Mouse (Mus musculus): ENCODE results near the gene Lst1. TPM values are rescaled to one million over a fixed set of nuclear protein-coding genes. Genes with fewer than 3 reads are reported as not detected.

The Lst1 gene
- total RNA-seq, 1 experiment: 2.7 TPM

GRCm38 (mm10) chr17:35205380-35205769, 17.1 kb upstream of the Lst1 start:
- Histone ChIP-seq H3K9me3 (ENCODE audit: control insufficient read depth, insufficient read depth, low read depth, low read length) (no peaks in the 10 kb centered on the region), H3K36me3 (ENCODE audit: control insufficient read depth, insufficient read depth, low read length, poor library complexity, severe bottlenecking) (no peaks in the 10 kb centered on the region), H3K4me3 (ENCODE audit: insufficient read depth in 1 of 2, low read depth in 1 of 2, low read length in 2 of 2, poor library complexity in 1 of 2, severe bottlenecking in 1 of 2) (peak overlapping the region; percentile 20 to 54; a peak in 3 of 4 replicates), H3K27ac (ENCODE audit: insufficient read depth, low read depth, low read length, poor library complexity, severe bottlenecking) (no peak overlapping the region), H3K4me1 (ENCODE audit: control insufficient read depth in 2 of 2, insufficient read depth in 2 of 2, low read length in 2 of 2, poor library complexity in 1 of 2) (no peaks in the 10 kb centered on the region), H3K9ac (ENCODE audit: insufficient read depth, low read depth, low read length, poor library complexity, severe bottlenecking) (no peak overlapping the region)
- in situ Hi-C loops (cut with MboI; ENCODE audit: low sequenced_read_pairs in 2 of 2, unreplicated experiment in 2 of 2): no loop called here
- no peak for DNase-seq (ENCODE audit: low read depth, low spot score)
- TF ChIP-seq ZNF384 (IDR thresholded peaks at IDR 0.05; ENCODE audit: low read depth, low read length) (peak; percentile 44; the same call in 1 of the 2 replicates), ZC3H11A (IDR thresholded peaks at IDR 0.05; ENCODE audit: borderline replicate concordance, low read depth, low read length) (no peak)

DNA sequence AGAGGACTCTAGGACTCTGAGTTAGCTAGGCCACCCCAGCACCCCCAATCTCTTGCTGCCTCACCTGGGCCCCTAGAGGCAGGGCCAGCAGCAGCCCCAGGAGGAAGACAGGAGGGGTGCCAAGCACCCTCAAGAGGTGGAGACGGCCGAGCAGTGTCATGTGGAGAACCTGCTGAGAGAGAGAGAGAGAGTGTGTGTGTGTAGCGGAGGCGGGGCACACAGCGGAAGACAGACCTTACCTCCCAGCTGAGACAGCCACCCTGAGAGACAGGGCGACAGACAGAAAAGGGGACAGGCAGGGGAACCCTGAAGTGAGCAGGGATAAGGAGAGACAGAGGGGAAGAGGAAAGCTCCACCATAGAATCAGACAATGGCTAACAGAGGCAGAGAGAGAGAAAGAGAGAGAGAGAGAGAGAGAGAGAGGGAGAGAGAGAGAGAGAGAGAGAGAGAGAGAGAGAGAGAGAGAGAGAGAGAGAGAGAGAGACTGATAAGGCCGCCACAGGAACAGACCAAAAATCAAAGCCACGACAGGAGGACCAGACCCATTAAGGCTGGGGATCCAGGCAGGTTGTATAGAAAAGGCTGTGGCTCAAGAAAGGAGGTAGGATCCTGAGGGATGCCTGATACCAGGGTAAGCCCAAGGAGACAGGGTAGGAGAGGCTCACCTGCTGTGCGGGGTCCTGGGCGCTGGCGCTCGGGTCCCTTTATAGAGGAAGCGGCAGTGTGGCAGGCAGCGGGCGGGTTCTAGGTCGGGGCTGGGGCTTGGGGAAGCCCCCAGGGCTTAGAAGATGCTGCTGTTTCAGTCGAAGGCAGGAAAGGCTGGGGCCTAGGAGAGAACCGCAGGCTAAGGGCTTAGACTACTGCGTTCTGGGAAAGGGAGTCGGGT, 16.5 kb upstream of the Lst1 start, which contains the start of gene Lta:
Gene Lta (minus strand): TSS at position 858 of the 886 bp plus-strand sequence.
- TF ChIP-seq ZC3H11A (IDR thresholded peaks at IDR 0.05; ENCODE audit: borderline replicate concordance, low read depth, low read length) (no peak), CHD2 (IDR thresholded peaks at IDR 0.05; ENCODE audit: low read depth, low read length) (no peak), MAFK (IDR thresholded peaks at IDR 0.05; ENCODE audit: insufficient read depth, low read depth, low read length) (no peak), ZNF384 (IDR thresholded peaks at IDR 0.05; ENCODE audit: low read depth, low read length) (no peak), HCFC1 (IDR thresholded peaks at IDR 0.05; ENCODE audit: borderline replicate concordance, insufficient read depth, low read length) (no peak)
- in situ Hi-C loops (cut with MboI; ENCODE audit: low sequenced_read_pairs in 2 of 2, unreplicated experiment in 2 of 2): no loop called here
- Histone ChIP-seq H3K4me3 (ENCODE audit: insufficient read depth in 1 of 2, low read depth in 1 of 2, low read length in 2 of 2, poor library complexity in 1 of 2, severe bottlenecking in 1 of 2) (peak within 1 kb of the TSS; percentile 20 to 54; a peak in 3 of 4 replicates), H3K4me1 (ENCODE audit: control insufficient read depth in 2 of 2, insufficient read depth in 2 of 2, low read length in 2 of 2, poor library complexity in 1 of 2) (no peaks in the 10 kb centered on the region), H3K9ac (ENCODE audit: insufficient read depth, low read depth, low read length, poor library complexity, severe bottlenecking) (no peak within 1 kb of the TSS), H3K9me3 (ENCODE audit: control insufficient read depth, insufficient read depth, low read depth, low read length) (no peaks in the 10 kb centered on the region), H3K36me3 (ENCODE audit: control insufficient read depth, insufficient read depth, low read length, poor library complexity, severe bottlenecking) (no peaks in the 10 kb centered on the region), H3K27ac (ENCODE audit: insufficient read depth, low read depth, low read length, poor library complexity, severe bottlenecking) (no peak within 1 kb of the TSS)
- no peak for DNase-seq (ENCODE audit: low read depth, low spot score)

DNA sequence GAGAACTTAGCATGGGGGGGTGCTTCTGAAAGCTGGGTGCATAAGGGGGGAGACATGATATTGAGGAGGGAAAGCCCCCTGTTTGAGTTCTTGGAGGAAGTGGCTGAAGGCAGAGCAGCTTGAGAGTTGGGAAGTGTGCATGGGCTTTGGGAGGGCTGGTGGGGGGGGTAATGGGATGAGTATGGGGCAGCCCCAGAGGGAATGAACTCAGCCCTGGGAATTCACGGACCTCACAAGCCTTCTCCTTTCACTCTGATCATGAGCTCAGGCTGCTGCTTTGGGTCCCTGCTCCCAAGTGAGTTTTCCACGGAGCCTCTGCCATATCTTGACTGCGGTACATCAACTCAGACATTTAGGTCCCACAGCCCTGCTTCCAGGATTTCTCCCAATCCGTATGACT, 14.2 kb upstream of the Lst1 start:
- no peaks in the 10 kb centered on the region for H3K9me3 ChIP-seq (ENCODE audit: control insufficient read depth, insufficient read depth, low read depth, low read length)
- no peak overlapping the region for H3K27ac ChIP-seq (ENCODE audit: insufficient read depth, low read depth, low read length, poor library complexity, severe bottlenecking)
- in situ Hi-C loops (cut with MboI; ENCODE audit: low sequenced_read_pairs in 2 of 2, unreplicated experiment in 2 of 2): no loop called here
- no peak for DNase-seq (ENCODE audit: low read depth, low spot score)
- no peak overlapping the region for H3K9ac ChIP-seq (ENCODE audit: insufficient read depth, low read depth, low read length, poor library complexity, severe bottlenecking)
- H3K4me1 ChIP-seq (ENCODE audit: control insufficient read depth in 2 of 2, insufficient read depth in 2 of 2, low read length in 2 of 2, poor library complexity in 1 of 2): no peaks in the 10 kb centered on the region
- TF ChIP-seq CHD2 (IDR thresholded peaks at IDR 0.05; ENCODE audit: low read depth, low read length) (no peak), ZNF384 (IDR thresholded peaks at IDR 0.05; ENCODE audit: low read depth, low read length) (no peak), MAFK (IDR thresholded peaks at IDR 0.05; ENCODE audit: insufficient read depth, low read depth, low read length) (no peak), HCFC1 (IDR thresholded peaks at IDR 0.05; ENCODE audit: borderline replicate concordance, insufficient read depth, low read length) (no peak), ZC3H11A (IDR thresholded peaks at IDR 0.05; ENCODE audit: borderline replicate concordance, low read depth, low read length) (no peak)
- no peak overlapping the region for H3K4me3 ChIP-seq (ENCODE audit: insufficient read depth in 1 of 2, low read depth in 1 of 2, low read length in 2 of 2, poor library complexity in 1 of 2, severe bottlenecking in 1 of 2)
- no peaks in the 10 kb centered on the region for H3K36me3 ChIP-seq (ENCODE audit: control insufficient read depth, insufficient read depth, low read length, poor library complexity, severe bottlenecking)

DNA sequence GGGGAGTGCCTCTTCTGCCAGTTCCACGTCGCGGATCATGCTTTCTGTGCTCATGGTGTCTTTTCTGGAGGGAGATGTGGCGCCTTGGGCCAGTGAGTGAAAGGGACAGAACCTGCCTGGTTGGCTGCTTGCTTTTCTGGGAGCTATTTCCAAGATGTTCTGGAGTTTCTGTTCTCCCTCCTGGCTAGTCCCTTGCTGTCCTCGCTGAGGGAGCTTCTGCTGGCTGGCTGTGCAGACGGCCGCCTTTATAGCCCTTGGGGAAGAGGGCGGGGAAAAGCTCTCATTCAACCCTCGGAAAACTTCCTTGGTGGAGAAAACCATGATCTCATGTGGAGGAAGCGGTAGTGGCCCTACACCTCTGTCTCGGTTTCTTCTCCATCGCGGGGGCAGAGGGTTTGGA, 13.5 kb upstream of the Lst1 start, which contains the start of gene Tnf:
Gene Tnf (minus strand): TSS at position 221 of the 400 bp plus-strand sequence.
- in situ Hi-C loops (cut with MboI; ENCODE audit: low sequenced_read_pairs in 2 of 2, unreplicated experiment in 2 of 2): no loop called here
- Histone ChIP-seq H3K9ac (ENCODE audit: insufficient read depth, low read depth, low read length, poor library complexity, severe bottlenecking) (no peak within 1 kb of the TSS), H3K4me1 (ENCODE audit: control insufficient read depth in 2 of 2, insufficient read depth in 2 of 2, low read length in 2 of 2, poor library complexity in 1 of 2) (no peaks in the 10 kb centered on the region), H3K9me3 (ENCODE audit: control insufficient read depth, insufficient read depth, low read depth, low read length) (no peaks in the 10 kb centered on the region), H3K4me3 (ENCODE audit: insufficient read depth in 1 of 2, low read depth in 1 of 2, low read length in 2 of 2, poor library complexity in 1 of 2, severe bottlenecking in 1 of 2) (no peak within 1 kb of the TSS), H3K36me3 (ENCODE audit: control insufficient read depth, insufficient read depth, low read length, poor library complexity, severe bottlenecking) (no peaks in the 10 kb centered on the region), H3K27ac (ENCODE audit: insufficient read depth, low read depth, low read length, poor library complexity, severe bottlenecking) (no peak within 1 kb of the TSS)
- no peak for TF ChIP-seq HCFC1 (IDR thresholded peaks at IDR 0.05; ENCODE audit: borderline replicate concordance, insufficient read depth, low read length)
- TF ChIP-seq CHD2 (IDR thresholded peaks at IDR 0.05; ENCODE audit: low read depth, low read length): no peak
- TF ChIP-seq ZNF384 (IDR thresholded peaks at IDR 0.05; ENCODE audit: low read depth, low read length): no peak
- TF ChIP-seq ZC3H11A (IDR thresholded peaks at IDR 0.05; ENCODE audit: borderline replicate concordance, low read depth, low read length): no peak
- no peak for DNase-seq (ENCODE audit: low read depth, low spot score)
